11 mouse cellular contexts compared by ENCODE assay signal in the genomic region with DNA sequence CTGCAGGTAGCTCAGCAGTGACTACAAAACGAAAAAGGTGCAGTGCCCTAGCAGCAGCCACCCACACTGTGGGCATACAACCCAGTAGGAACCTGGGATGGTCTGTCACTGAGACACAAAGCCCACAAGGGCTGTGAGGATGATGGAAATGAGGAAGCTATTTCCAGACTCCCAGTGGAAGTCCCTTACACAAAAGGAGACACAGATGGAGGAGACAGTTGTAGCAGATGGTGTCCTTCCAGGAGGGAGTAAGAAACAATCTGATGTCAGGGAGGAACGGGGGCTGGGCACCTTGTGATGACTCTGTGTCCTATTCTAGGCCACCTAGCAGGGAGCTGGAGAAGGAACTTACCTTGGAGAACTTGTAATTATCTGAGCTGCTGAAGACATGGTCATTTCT.
DNase-seq lines count a peak whose midpoint lies in the region.
"Had no signal": no experiment of that assay in that cellular context is flagged by ENCODE, and none has a peak within 500 bp of the region (broad histone marks: within the 10 kb centered on the region; RNA-seq: fewer than 3 reads in every experiment).

No protein-coding gene starts in this region.

- peak; percentile 92 to 95 for DNase-seq in cerebellum, adult 18-20 months
- DNase-seq in cerebellum, postnatal 14 days: peak; percentile 73 to 88
- DNase-seq in layer of hippocampus, adult 9-11 months: peak; percentile 39
- DNase-seq in left cerebral cortex, postnatal 4 days: peak; percentile 17
- no peak for DNase-seq in urinary bladder, adult 2 months (ENCODE audit: low spot score)
- no peak for DNase-seq in urinary bladder, postnatal 4 days (ENCODE audit: low spot score in 2 of 2)
- DNase-seq in heart, postnatal 10 days: no peak
- DNase-seq: adrenal gland, adult 8-10 months; kidney, postnatal 25 days; lung, postnatal 10 days; midbrain, embryonic 14.5 days had no signal

- intact Hi-C loops in left cerebral cortex, postnatal 4 days (cut with DNase I): no loop called here
- intact Hi-C loops in heart, postnatal 10 days (cut with DNase I): no loop called here

Comparison
In these comparisons a context has a peak if more than half of its experiments do, and no peak if none do; other contexts are left out.
1. DNase-seq: peak in cerebellum, adult 18-20 months (2 of 2), cerebellum, postnatal 14 days (2 of 2), layer of hippocampus, adult 9-11 months (single experiment) and left cerebral cortex, postnatal 4 days (single experiment); none in urinary bladder, adult 2 months (single experiment), urinary bladder, postnatal 4 days (0 of 2) and heart, postnatal 10 days (0 of 2).